Mouse (Mus musculus) CH12.LX (cell line): Measurements from ENCODE around the gene Enah. TPM values are rescaled to one million over a fixed set of nuclear protein-coding genes. Genes with fewer than 3 reads are reported as not detected.

Experiments used
- DNase-seq: peaks from one replicate; pipeline ENCODE4 v3.0.0-alpha.2; 2013; ENCODE audit errors: extremely low read depth
- H3K27ac ChIP-seq: 2 replicates; pipeline ENCODE4 v1.5.1; 2012; ENCODE audit warnings: low read depth, mild to moderate bottlenecking, control low read depth, moderate library complexity; ENCODE audit not compliant: insufficient read depth
- H3K27me3 ChIP-seq: replicated peaks from 2 replicates; pipeline ENCODE3; 2012; ENCODE audit warnings: inconsistent platforms
- H3K36me3 ChIP-seq, 2 experiments: replicated peaks in 1 of 2; 2 replicates each; pipeline versions ENCODE3 to v1.6.1; 2012; ENCODE audit warnings: inconsistent platforms in 1 of 2, low read length in 1 of 2, mild to moderate bottlenecking in 1 of 2, mixed read lengths in 1 of 2, moderate library complexity in 1 of 2; ENCODE audit not compliant: control insufficient read depth in 1 of 2, insufficient read depth in 1 of 2
- H3K4me1 ChIP-seq, 2 experiments: 2 replicates each; pipeline ENCODE4 v1.6.1; 2012; ENCODE audit warnings: inconsistent platforms in 1 of 2, moderate library complexity in 1 of 2; ENCODE audit not compliant: insufficient read depth in 2 of 2, control insufficient read depth in 1 of 2
- H3K4me2 ChIP-seq: 2 replicates; pipeline ENCODE4 v1.6.1; 2012; ENCODE audit warnings: low read depth, mild to moderate bottlenecking, control low read depth; ENCODE audit not compliant: poor library complexity, insufficient read depth, severe bottlenecking
- H3K4me3 ChIP-seq, 3 experiments: fragments of 150-350 bp in 1 of 3; sonication (generic) in 1 of 3; replicated peaks in 1 of 3; 2 replicates each; pipeline versions ENCODE3 to v1.5.1; 2011 to 2012; ENCODE audit warnings: low read depth in 2 of 3, low read length in 2 of 3, mild to moderate bottlenecking in 2 of 3, moderate library complexity in 2 of 3, control low read depth in 1 of 3, improper control_type of control experiment in 1 of 3, inconsistent platforms in 1 of 3, mixed read lengths in 1 of 3; ENCODE audit not compliant: poor library complexity in 1 of 3
- H3K79me2 ChIP-seq: replicated peaks from 2 replicates; pipeline ENCODE4 v1.6.1; 2012; ENCODE audit warnings: mild to moderate bottlenecking, moderate library complexity; ENCODE audit not compliant: control insufficient read depth, poor library complexity, insufficient read depth, severe bottlenecking; ENCODE audit errors: extremely low read depth
- H3K9ac ChIP-seq: 2 replicates; pipeline ENCODE4 v1.6.1; 2012; ENCODE audit warnings: low read depth, mild to moderate bottlenecking, control low read depth, moderate library complexity; ENCODE audit not compliant: insufficient read depth
- H3K9me3 ChIP-seq: replicated peaks from 2 replicates; pipeline ENCODE3; 2012; ENCODE audit warnings: low read length, inconsistent platforms, mixed read lengths
- E2F4 ChIP-seq: IDR thresholded peaks from 2 replicates; pipeline ENCODE4 v1.6.1; 2011; ENCODE audit warnings: low read depth, low read length, improper control_type of control experiment; ENCODE audit not compliant: insufficient replicate concordance
- ELF1 ChIP-seq: IDR thresholded peaks from 2 replicates; pipeline ENCODE4 v1.6.1; 2014; ENCODE audit warnings: low read depth, mild to moderate bottlenecking, inconsistent platforms, low read length, improper control_type of control experiment
- EP300 ChIP-seq: IDR thresholded peaks from 2 replicates; pipeline ENCODE4 v1.6.1; 2011; ENCODE audit warnings: low read length, improper control_type of control experiment
- IRF4 ChIP-seq: IDR thresholded peaks from 2 replicates; pipeline ENCODE4 v1.6.1; 2014; ENCODE audit warnings: low read depth, mild to moderate bottlenecking, inconsistent platforms, low read length, improper control_type of control experiment
- KAT2A ChIP-seq: IDR thresholded peaks from 2 replicates; pipeline ENCODE4 v1.6.1; 2012; ENCODE audit warnings: low read length, improper control_type of control experiment, inconsistent platforms; ENCODE audit not compliant: insufficient replicate concordance
- MAX ChIP-seq: IDR thresholded peaks from 2 replicates; pipeline ENCODE4 v1.6.1; 2011; ENCODE audit warnings: low read length, improper control_type of control experiment
- MAZ ChIP-seq: IDR thresholded peaks from 2 replicates; pipeline ENCODE4 v1.6.1; 2012; ENCODE audit warnings: low read depth, mild to moderate bottlenecking, inconsistent platforms, low read length, improper control_type of control experiment, moderate library complexity
- MXI1 ChIP-seq: IDR thresholded peaks from 2 replicates; pipeline ENCODE4 v1.6.1; 2011; ENCODE audit warnings: mild to moderate bottlenecking, low read depth, low read length, improper control_type of control experiment
- NELFE ChIP-seq: IDR thresholded peaks from 2 replicates; pipeline ENCODE4 v1.6.1; 2011; ENCODE audit warnings: low read depth, low read length, improper control_type of control experiment
- NRF1 ChIP-seq: IDR thresholded peaks from 2 replicates; pipeline ENCODE4 v1.6.1; 2014; ENCODE audit warnings: low read depth, mild to moderate bottlenecking, inconsistent platforms, low read length, improper control_type of control experiment, moderate library complexity
- POLR2A ChIP-seq: IDR thresholded peaks from 2 replicates; pipeline ENCODE4 v1.6.1; 2011; ENCODE audit warnings: low read depth, mild to moderate bottlenecking, improper control_type of control experiment, low read length
- POLR2AphosphoS2 ChIP-seq: IDR thresholded peaks from 2 replicates; pipeline ENCODE4 v1.6.1; 2011; ENCODE audit warnings: low read depth, low read length, improper control_type of control experiment
- RAD21 ChIP-seq: IDR thresholded peaks from 2 replicates; pipeline ENCODE4 v1.6.1; 2011; ENCODE audit warnings: low read depth, mild to moderate bottlenecking, low read length, improper control_type of control experiment, moderate library complexity
- RCOR1 ChIP-seq: conservative IDR thresholded peaks from 2 replicates; pipeline ENCODE4 v1.6.1; 2012; ENCODE audit warnings: low read depth, mild to moderate bottlenecking, inconsistent platforms, low read length, improper control_type of control experiment
- USF1 ChIP-seq: IDR thresholded peaks from 2 replicates; pipeline ENCODE4 v1.6.1; 2014; ENCODE audit warnings: low read depth, mild to moderate bottlenecking, inconsistent platforms, low read length, improper control_type of control experiment
- ZMIZ1 ChIP-seq: IDR thresholded peaks from 2 replicates; pipeline ENCODE4 v1.6.1; 2012; ENCODE audit warnings: low read depth, mild to moderate bottlenecking, inconsistent platforms, low read length, improper control_type of control experiment
- dilution Hi-C: fragments of 300-500 bp; cut with MboI; formaldehyde crosslinking; loops from 2 replicates; pipeline ENCODE4 v1.14.3; 2020; ENCODE audit warnings: low sequenced_read_pairs; ENCODE audit not compliant: extremely low pct_unique_long_range_greater_than_20kb, extremely low pct_ligation_motif_present
- in situ Hi-C: fragments of 300-500 bp; cut with MboI; formaldehyde crosslinking; loops from 3 replicates; pipeline ENCODE4 v1.14.3; 2019; ENCODE audit warnings: low sequenced_read_pairs, low pct_ligation_motif_present, low pct_unique_long_range_greater_than_20kb, mixed read lengths
- polyA plus RNA-seq: library from polyadenylated mRNA; unstranded; fragments of >175 nt; gene quantifications from 2 replicates; pipeline ENCODE4 v1.2.1, GENCODE M21; 2012; ENCODE audit warnings: low read depth; ENCODE audit not compliant: insufficient read length
- total RNA-seq, 2 experiments: library from RNA; depleted of rRNA; stranded (reverse); fragments of 300-350 nt in 1 of 2; fragments of >200 nt in 1 of 2; gene quantifications; 2 replicates each; pipeline ENCODE4 v1.2.3; 2012 to 2014

Gene Enah
- 72.6 and 80.1 TPM in 2 replicates for total RNA-seq (2012; rRNA removed)
- total RNA-seq (2014; rRNA removed): 45.3 and 52.4 TPM in 2 replicates
- polyA plus RNA-seq: 75.3 and 79.0 TPM in 2 replicates

DNA sequence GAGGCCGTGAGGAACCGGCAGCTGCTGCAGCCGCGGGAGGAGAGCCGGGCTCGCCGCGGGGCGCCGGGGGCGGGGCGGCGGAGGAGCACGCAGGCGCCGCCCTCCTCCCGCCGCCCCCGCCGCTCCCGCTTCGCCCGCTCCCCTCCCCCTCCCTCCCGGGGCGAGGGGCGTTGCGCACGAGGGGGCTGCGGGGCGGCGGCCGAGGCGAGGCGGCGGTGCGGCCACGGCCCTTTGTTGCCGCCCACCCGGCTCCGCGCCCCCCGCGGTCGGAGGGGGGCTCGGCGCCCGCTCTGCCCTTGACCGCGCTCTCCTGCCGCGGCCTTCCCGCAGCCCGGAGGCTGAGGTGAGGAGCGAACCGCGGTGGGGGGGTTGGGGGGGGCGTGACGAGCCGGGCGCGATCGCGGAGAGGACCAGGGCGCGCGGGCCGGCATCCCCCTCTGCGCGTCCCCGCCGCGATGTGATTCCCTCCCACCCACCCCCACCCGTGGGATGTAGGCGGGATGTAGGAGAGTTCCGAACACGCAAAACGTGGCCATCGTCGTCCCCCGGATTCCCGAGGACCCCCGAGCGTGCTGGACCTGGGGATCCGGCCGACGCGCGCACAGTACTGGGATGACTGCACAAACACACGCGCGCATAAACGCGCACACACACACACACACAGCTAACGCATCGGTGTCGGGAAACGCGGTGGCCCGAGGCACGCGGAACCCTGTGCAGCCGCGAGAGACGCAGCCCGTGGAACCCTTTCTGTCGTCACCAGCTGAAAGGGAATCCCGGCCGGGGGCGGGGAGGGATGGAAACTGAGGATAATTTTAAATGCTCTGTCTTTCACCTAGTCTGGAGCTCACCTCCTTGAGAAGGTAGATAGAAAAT, at the start of gene Enah:
Gene Enah (minus strand): TSS at position 65 of the 876 bp plus-strand sequence.
- Histone ChIP-seq H3K27me3 (peaks cover 12% of the 10 kb centered on the region), H3K4me2 (peak within 1 kb of the TSS; percentile 63), H3K9me3 (no peaks in the 10 kb centered on the region), H3K79me2 (peaks cover 28% of the 10 kb centered on the region), H3K4me3 (peak within 1 kb of the TSS; percentile 73 to 94 (median 76)), H3K36me3 (peaks cover 5 to 7% of the 10 kb centered on the region in 2 experiments), H3K4me1 (peaks cover 10 to 21% of the 10 kb centered on the region in 2 experiments), H3K9ac (peak within 1 kb of the TSS; percentile 91), H3K27ac (no peak within 1 kb of the TSS; the same call in 1 of the 2 replicates)
- dilution Hi-C loops (no loop called here), in situ Hi-C loops (loop anchor here (5.0 kb wide), 1 partner anchor 67 kb away; no protein-coding TSS in a partner anchor)
- TF ChIP-seq NRF1 (0 out of 2 replicates have a peak, but pooled peaks have one; percentile 17), RAD21 (no peak)
- peak; percentile 24 for DNase-seq

DNA sequence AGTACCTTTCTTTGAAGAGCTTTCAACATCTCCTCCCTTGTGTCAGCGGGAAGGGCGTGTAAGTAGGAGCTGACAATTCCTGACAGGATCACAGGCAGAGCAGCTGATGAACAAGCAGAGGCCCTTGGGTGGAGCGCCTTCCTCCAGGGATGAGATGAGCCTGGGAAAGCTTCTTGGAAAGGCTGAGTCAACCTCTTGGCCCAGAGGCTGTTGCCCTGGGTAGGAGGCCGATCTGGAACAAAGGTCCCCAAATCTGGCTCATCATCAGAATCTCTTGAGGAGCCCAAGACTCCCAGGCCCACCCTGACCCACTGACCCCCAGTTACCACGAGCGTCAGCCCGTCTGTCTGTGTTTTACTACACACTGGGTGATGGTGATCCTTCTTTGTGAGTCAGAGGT, 48.3 kb upstream of the Enah start:
- Histone ChIP-seq H3K79me2 (no peaks in the 10 kb centered on the region), H3K27ac (no peak overlapping the region), H3K4me2 (no peak overlapping the region), H3K36me3 (no peaks in the 10 kb centered on the region), H3K4me1 (peaks cover 17 to 36% of the 10 kb centered on the region in 2 experiments), H3K9ac (no peak overlapping the region), H3K9me3 (no peaks in the 10 kb centered on the region), H3K27me3 (no peaks in the 10 kb centered on the region), H3K4me3 (no peak overlapping the region)
- no peak for TF ChIP-seq RCOR1
- no peak for TF ChIP-seq MXI1
- TF ChIP-seq POLR2A: no peak
- TF ChIP-seq MAX: no peak
- TF ChIP-seq E2F4: no peak
- TF ChIP-seq EP300: no peak
- no peak for TF ChIP-seq IRF4
- TF ChIP-seq ZMIZ1: no peak
- no peak for TF ChIP-seq USF1
- TF ChIP-seq NELFE: no peak
- no peak for TF ChIP-seq ELF1
- no peak for TF ChIP-seq MAZ
- no peak for TF ChIP-seq POLR2AphosphoS2
- no peak for TF ChIP-seq KAT2A
- no peak for TF ChIP-seq RAD21
- in situ Hi-C loops (no loop called here), dilution Hi-C loops (no loop called here)
- DNase-seq: no peak
